Mouse (Mus musculus) G1E (cell line): ENCODE measurements around the gene Gdf11. TPM values are rescaled to one million over a fixed set of nuclear protein-coding genes. Genes with fewer than 3 reads are reported as not detected.

Experiments
- ATAC-seq: 2 replicates; pipeline ENCODE4 v1.8.0; 2016; ENCODE audit warnings: mild to moderate bottlenecking; ENCODE audit not compliant: insufficient number of reproducible peaks, poor library complexity, low FRiP score, severe bottlenecking; ENCODE audit errors: extremely low read depth
- DNase-seq: peaks from one replicate; pipeline ENCODE4 v3.0.0; 2012; ENCODE audit warnings: low spot score
- H3K27me3 ChIP-seq: 2 replicates; pipeline ENCODE4 v1.6.1; 2012; ENCODE audit warnings: mild to moderate bottlenecking, low read length, inconsistent platforms; ENCODE audit not compliant: insufficient read depth
- H3K36me3 ChIP-seq: replicated peaks from 2 replicates; pipeline ENCODE3; 2012; ENCODE audit warnings: mild to moderate bottlenecking, inconsistent platforms
- H3K4me1 ChIP-seq: 2 replicates; pipeline ENCODE4 v1.6.1; 2012; ENCODE audit warnings: low read depth, low read length, inconsistent platforms, mixed read lengths; ENCODE audit not compliant: insufficient read depth
- H3K4me3 ChIP-seq: 2 replicates; pipeline ENCODE4 v1.5.1; 2012; ENCODE audit warnings: low read depth, mild to moderate bottlenecking, inconsistent platforms, low read length, moderate library complexity, mixed read lengths
- H3K9me3 ChIP-seq: replicated peaks from 2 replicates; pipeline ENCODE4 v1.6.1; 2012; ENCODE audit warnings: inconsistent platforms
- CTCF ChIP-seq: IDR thresholded peaks from 2 replicates; pipeline ENCODE4 v1.5.1; 2012; ENCODE audit warnings: low read depth, low read length, inconsistent platforms, mixed read lengths
- GATA1 ChIP-seq: IDR thresholded peaks from 2 replicates; pipeline ENCODE4 v1.6.1; 2012; ENCODE audit warnings: borderline replicate concordance, low read length, inconsistent platforms, mixed read lengths
- GATA2 ChIP-seq: IDR thresholded peaks from 2 replicates; pipeline ENCODE4 v1.6.1; 2012; ENCODE audit warnings: low read depth, low read length, inconsistent platforms, borderline replicate concordance
- POLR2AphosphoS5 ChIP-seq: IDR thresholded peaks from 2 replicates; pipeline ENCODE4 v1.6.1; 2012; ENCODE audit warnings: low read depth, low read length, inconsistent platforms; ENCODE audit not compliant: insufficient replicate concordance
- TAL1 ChIP-seq: conservative IDR thresholded peaks from 2 replicates; pipeline ENCODE4 v1.6.1; 2012; ENCODE audit warnings: low read depth, low read length, inconsistent platforms, mixed read lengths
- polyA plus RNA-seq: library from polyadenylated mRNA; stranded (reverse); fragments of >175 nt; gene quantifications from 2 replicates; pipeline ENCODE4 v1.2.3, GENCODE M21; 2012
- total RNA-seq, 2 experiments: library from RNA; stranded (forward) in 1 of 2; stranded (reverse) in 1 of 2; fragments of 200-1000 nt in 1 of 2; fragments of >200 nt in 1 of 2; fragmentation: Nextera tagmentation in 1 of 2; gene quantifications; 2 replicates each; pipeline ENCODE4 v1.2.3; 2014 to 2017

The Gdf11 gene
- total and polyA plus RNA-seq, 3 experiments: under 0.01 to 0.02 TPM; not detected in 1

GRCm38 (mm10) chr10:128889846-128890245, 1.7 kb downstream of the Gdf11 start:
- no peaks in the 10 kb centered on the region for H3K9me3 ChIP-seq
- H3K4me1 ChIP-seq: peaks cover 21% of the 10 kb centered on the region
- no peak overlapping the region for H3K4me3 ChIP-seq
- peaks cover 59% of the 10 kb centered on the region for H3K27me3 ChIP-seq
- DNase-seq (no peak), ATAC-seq (no peak)
- no peak for TF ChIP-seq GATA1
- TF ChIP-seq CTCF: no peak
- no peak for TF ChIP-seq POLR2AphosphoS5
- no peak for TF ChIP-seq TAL1
- no peak for TF ChIP-seq GATA2
- H3K36me3 ChIP-seq: no peaks in the 10 kb centered on the region

- no peak overlapping the region; the same call in 1 of the 2 replicates for H3K4me3 ChIP-seq
Observed at GRCm38 (mm10) chr10:128888941-128889827, 2.3 kb downstream of the Gdf11 start.

GRCm38 (mm10) chr10:128882067-128882466, 9.5 kb downstream of the Gdf11 start:
- ATAC-seq: no peak
- Histone ChIP-seq H3K9me3 (no peaks in the 10 kb centered on the region), H3K4me3 (no peak overlapping the region), H3K36me3 (peaks cover 38% of the 10 kb centered on the region), H3K4me1 (no peaks in the 10 kb centered on the region), H3K27me3 (peaks cover 11% of the 10 kb centered on the region; the same call in 1 of the 2 replicates)
- no peak for DNase-seq
- no peak for TF ChIP-seq POLR2AphosphoS5
- no peak for TF ChIP-seq GATA1
- no peak for TF ChIP-seq TAL1
- TF ChIP-seq GATA2: no peak
- TF ChIP-seq CTCF: no peak

More at GRCm38 (mm10) chr10:128888941-128889827, 2.3 kb downstream of the Gdf11 start:
- TF ChIP-seq POLR2AphosphoS5: no peak
- Histone ChIP-seq H3K9me3 (no peaks in the 10 kb centered on the region), H3K27me3 (peaks cover 54% of the 10 kb centered on the region), H3K36me3 (no peaks in the 10 kb centered on the region), H3K4me1 (peaks cover 21% of the 10 kb centered on the region)
- no peak for DNase-seq
- ATAC-seq: peak; percentile 15; the same call in 1 of the 2 replicates

- H3K27me3 ChIP-seq: no peaks in the 10 kb centered on the region
- peaks cover 65% of the 10 kb centered on the region for H3K36me3 ChIP-seq
- H3K4me1 ChIP-seq: no peaks in the 10 kb centered on the region
- TF ChIP-seq GATA2: no peak
- H3K9me3 ChIP-seq: no peaks in the 10 kb centered on the region
- DNase-seq: no peak
- no peak overlapping the region for H3K4me3 ChIP-seq
- ATAC-seq: no peak
Observed at GRCm38 (mm10) chr10:128878811-128879210, 12.7 kb downstream of the Gdf11 start.

GRCm38 (mm10) chr10:128878291-128878690, 13.2 kb downstream of the Gdf11 start:
- peaks cover 70% of the 10 kb centered on the region for H3K36me3 ChIP-seq
- no peak for TF ChIP-seq TAL1
- no peak for TF ChIP-seq GATA2
- TF ChIP-seq CTCF: no peak
- TF ChIP-seq POLR2AphosphoS5: no peak
- no peak for TF ChIP-seq GATA1
- H3K27me3 ChIP-seq: no peaks in the 10 kb centered on the region

GRCm38 (mm10) chr10:128870341-128870740, 21.2 kb downstream of the Gdf11 start:
- Histone ChIP-seq H3K4me3 (no peak overlapping the region), H3K27me3 (no peaks in the 10 kb centered on the region), H3K4me1 (no peaks in the 10 kb centered on the region), H3K9me3 (no peaks in the 10 kb centered on the region), H3K36me3 (peaks cover 86% of the 10 kb centered on the region)
- no peak for DNase-seq
- no peak for ATAC-seq
- TF ChIP-seq GATA1 (no peak), GATA2 (no peak), CTCF (no peak), TAL1 (no peak)

More at GRCm38 (mm10) chr10:128878291-128878690, 13.2 kb downstream of the Gdf11 start:
- Histone ChIP-seq H3K9me3 (no peaks in the 10 kb centered on the region), H3K4me1 (no peaks in the 10 kb centered on the region), H3K4me3 (no peak overlapping the region)
- ATAC-seq (no peak), DNase-seq (no peak)

- no peak for TF ChIP-seq POLR2AphosphoS5
- no peak for TF ChIP-seq TAL1
- TF ChIP-seq GATA1: no peak
- TF ChIP-seq CTCF: no peak
- TF ChIP-seq GATA2: no peak
- Histone ChIP-seq H3K36me3 (peaks cover 80% of the 10 kb centered on the region), H3K4me3 (no peak overlapping the region), H3K27me3 (no peaks in the 10 kb centered on the region), H3K9me3 (no peaks in the 10 kb centered on the region), H3K4me1 (no peaks in the 10 kb centered on the region)
- ATAC-seq (no peak), DNase-seq (no peak)
Observed at GRCm38 (mm10) chr10:128866518-128866917, 25.0 kb downstream of the Gdf11 start.
